ENCODE assay signal across 8 mouse cellular contexts in the genomic region with DNA sequence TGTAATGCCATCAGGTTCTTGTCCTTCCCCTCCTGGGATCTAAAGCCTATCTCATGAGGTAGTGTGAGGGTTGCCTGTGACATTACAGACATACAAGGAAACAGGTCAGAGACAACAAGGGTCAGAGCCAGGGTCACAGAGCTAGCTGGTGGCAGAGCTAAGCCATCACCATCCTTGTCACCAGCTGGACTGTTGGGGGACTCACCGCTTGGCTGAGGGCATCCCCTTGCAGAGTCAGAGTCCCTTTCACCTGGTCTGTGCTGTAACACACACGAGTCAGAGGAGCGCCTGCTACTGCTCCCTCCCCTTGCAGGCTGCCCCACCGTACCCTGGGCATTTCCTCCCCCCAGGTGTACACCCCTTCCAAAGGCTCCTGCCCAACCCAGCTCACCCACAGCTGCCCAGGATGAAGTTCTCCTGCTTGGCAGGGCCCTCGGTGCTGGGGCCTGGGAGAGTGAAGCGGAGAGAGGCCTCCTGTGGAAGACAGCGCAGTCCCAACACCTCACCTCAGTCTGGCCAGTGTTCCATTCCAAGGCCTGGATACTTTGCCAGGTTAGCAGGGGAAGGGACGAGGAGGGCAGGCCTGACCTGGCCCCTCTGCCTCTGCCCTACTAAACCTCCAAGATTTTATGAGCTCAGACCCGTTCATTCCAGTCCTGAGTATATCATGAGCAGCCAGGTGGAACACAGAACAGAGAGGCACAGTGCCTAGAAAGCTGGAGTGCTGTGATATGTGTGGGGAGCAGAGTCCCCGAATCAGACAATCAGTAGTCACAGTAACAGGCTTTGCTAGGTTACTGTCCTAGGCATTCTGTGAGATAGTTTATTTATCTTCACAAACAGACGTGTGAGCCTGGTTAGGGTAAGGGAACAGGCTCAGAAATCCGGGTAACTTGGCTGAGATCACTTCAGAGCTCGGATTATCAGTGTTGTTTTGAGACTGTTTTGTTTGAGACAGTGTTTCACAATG. TPM values are rescaled to one million over a fixed set of nuclear protein-coding genes. Genes with fewer than 3 reads are reported as not detected.
DNase-seq lines count a peak whose midpoint lies in the region; ATAC-seq and TF ChIP-seq lines count a peak whose summit lies in the region.

No protein-coding gene starts in this region.

- H3K9me3 ChIP-seq in lung, embryonic 14.5 days (ENCODE audit: low read depth, low read length): no peaks in the 10 kb centered on the region
- H3K9me3 ChIP-seq in hindbrain, embryonic 10.5 days: no peaks in the 10 kb centered on the region
- H3K9me3 ChIP-seq in limb, embryonic 14.5 days (ENCODE audit: control insufficient read depth, low read length): no peaks in the 10 kb centered on the region

- ATAC-seq in lung, embryonic 14.5 days (ENCODE audit: insufficient read depth): no peak
- ATAC-seq in limb, embryonic 14.5 days (ENCODE audit: low FRiP score, low read depth): no peak

- no peak for DNase-seq in lung, embryonic 14.5 days
- DNase-seq in lung, postnatal 36 days: no peak
- DNase-seq in c-Kit-positive CD71-positive TER-119-positive erythroid progenitor cells, embryonic 14.5 days (ENCODE audit: low spot score): peak; percentile 78
- no peak for DNase-seq in hindbrain, embryonic 10.5 days (ENCODE audit: low spot score)
- no peak for DNase-seq in limb, embryonic 14.5 days (ENCODE audit: low spot score)
- DNase-seq in spleen, postnatal 4 days (ENCODE audit: low spot score in 2 of 2): peak; percentile 20 to 63
- DNase-seq in gastrocnemius, adult 8-10 months (ENCODE audit: low spot score in 2 of 2): no peak
- no peak for DNase-seq in urinary bladder, postnatal 14 days (ENCODE audit: low spot score)

- H3K36me3 ChIP-seq in lung, embryonic 14.5 days (ENCODE audit: insufficient read depth): peaks cover 37% of the 10 kb centered on the region
- H3K36me3 ChIP-seq in hindbrain, embryonic 10.5 days: peaks cover 43% of the 10 kb centered on the region
- H3K36me3 ChIP-seq in limb, embryonic 14.5 days (ENCODE audit: control insufficient read depth, insufficient read depth, low read length): peaks cover 41% of the 10 kb centered on the region

- peak overlapping the region; percentile 65 for H3K9ac ChIP-seq in lung, embryonic 14.5 days
- H3K9ac ChIP-seq in limb, embryonic 14.5 days (ENCODE audit: low read depth, low read length, severe bottlenecking): peak overlapping the region; percentile 65

- H3K4me1 ChIP-seq in lung, embryonic 14.5 days (ENCODE audit: insufficient read depth): no peaks in the 10 kb centered on the region
- peaks cover 28% of the 10 kb centered on the region for H3K4me1 ChIP-seq in hindbrain, embryonic 10.5 days (replicated peaks)
- peaks cover 6% of the 10 kb centered on the region; the same call in 1 of the 2 replicates for H3K4me1 ChIP-seq in limb, embryonic 14.5 days (ENCODE audit: control insufficient read depth, insufficient read depth, low read length)

- no peak for TF ChIP-seq CTCF in lung, embryonic 14.5 days (IDR thresholded peaks at IDR 0.05; ENCODE audit: low read depth)

- no peak overlapping the region for H3K27ac ChIP-seq in lung, embryonic 14.5 days (ENCODE audit: low read depth)
- peak overlapping the region; percentile 88 for H3K27ac ChIP-seq in hindbrain, embryonic 10.5 days
- no peak overlapping the region for H3K27ac ChIP-seq in limb, embryonic 14.5 days (replicated peaks; ENCODE audit: low read depth, low read length)

- no peak for TF ChIP-seq POLR2A in limb, embryonic 14.5 days (IDR thresholded peaks at IDR 0.05; ENCODE audit: borderline replicate concordance, extremely low read depth, insufficient read depth, insufficient read length)

- H3K27me3 ChIP-seq in lung, embryonic 14.5 days (ENCODE audit: insufficient read depth, low read length): no peaks in the 10 kb centered on the region
- H3K27me3 ChIP-seq in hindbrain, embryonic 10.5 days (ENCODE audit: insufficient read depth, poor library complexity, severe bottlenecking): no peaks in the 10 kb centered on the region
- H3K27me3 ChIP-seq in limb, embryonic 14.5 days (ENCODE audit: control insufficient read depth, insufficient read depth, low read length): no peaks in the 10 kb centered on the region

- peak overlapping the region; percentile 68 for H3K4me3 ChIP-seq in lung, embryonic 14.5 days (ENCODE audit: low read depth, low read length)
- peak overlapping the region; percentile 77 for H3K4me3 ChIP-seq in hindbrain, embryonic 10.5 days
- peak overlapping the region; percentile 72 for H3K4me3 ChIP-seq in limb, embryonic 14.5 days (replicated peaks; ENCODE audit: low read length)

- H3K4me2 ChIP-seq in lung, embryonic 14.5 days: peak overlapping the region; percentile 73
- H3K4me2 ChIP-seq in limb, embryonic 14.5 days (replicated peaks; ENCODE audit: low read depth, low read length, severe bottlenecking): peak overlapping the region; percentile 83

- 40% methylated on average over 13 of the region's 13 CpGs for WGBS in lung, embryonic 14.5 days
- WGBS in hindbrain, embryonic 10.5 days: 60% methylated on average over 13 of the region's 13 CpGs
- WGBS in limb, embryonic 14.5 days: 47% methylated on average over 13 of the region's 13 CpGs

RNA-seq across cellular contexts. Expression of a gene that starts 1.0 kb away (rescaled TPM):
- polyA plus RNA-seq in lung, embryonic 14.5 days (2014; fragmentation: Nextera tagmentation; extraction: Ambion mirVana): 53.5 and 59.9 TPM in 2 replicates
- polyA plus RNA-seq in hindbrain, embryonic 10.5 days (2016; fragmentation: Nextera tagmentation; extraction: Ambion mirVana): 63.7 and 108 TPM in 2 replicates
- 64.5 and 81.5 TPM in 2 replicates for polyA plus RNA-seq in limb, embryonic 14.5 days (2012; rRNA removed)
- polyA plus RNA-seq in limb, embryonic 14.5 days (2014; fragmentation: Nextera tagmentation; extraction: Ambion mirVana): 50.1 and 56.7 TPM in 2 replicates
- total RNA-seq in gastrocnemius, adult 8-10 months (2022): 1 to 10 TPM; 4.4 to 7.8 (median 6.0) TPM

RNA-seq across cellular contexts. Expression of a gene that starts 5.2 kb away (rescaled TPM):
- polyA plus RNA-seq in lung, embryonic 14.5 days (2014; fragmentation: Nextera tagmentation; extraction: Ambion mirVana): 13.5 and 15.8 TPM in 2 replicates
- polyA plus RNA-seq in hindbrain, embryonic 10.5 days (2016; fragmentation: Nextera tagmentation; extraction: Ambion mirVana): 4.6 and 5.4 TPM in 2 replicates
- 2.9 and 3.5 TPM in 2 replicates for polyA plus RNA-seq in limb, embryonic 14.5 days (2012; rRNA removed)
- 4.2 and 4.5 TPM in 2 replicates for polyA plus RNA-seq in limb, embryonic 14.5 days (2014; fragmentation: Nextera tagmentation; extraction: Ambion mirVana)
- total RNA-seq in gastrocnemius, adult 8-10 months (2022): not detected

RNA-seq across cellular contexts. Expression of a gene that starts 14.7 kb away (rescaled TPM):
- polyA plus RNA-seq in lung, embryonic 14.5 days (2014; fragmentation: Nextera tagmentation; extraction: Ambion mirVana): 0.14 and 0.20 TPM in 2 replicates
- polyA plus RNA-seq in hindbrain, embryonic 10.5 days (2016; fragmentation: Nextera tagmentation; extraction: Ambion mirVana): 0.05 TPM in 1 of 2 replicates, not detected in the other
- 0.04 and 0.05 TPM in 2 replicates for polyA plus RNA-seq in limb, embryonic 14.5 days (2012; rRNA removed)
- polyA plus RNA-seq in limb, embryonic 14.5 days (2014; fragmentation: Nextera tagmentation; extraction: Ambion mirVana): not detected in 2 replicates
- not detected for total RNA-seq in gastrocnemius, adult 8-10 months (2022)

RNA-seq across cellular contexts. Expression of a gene that starts 37.3 kb away (rescaled TPM):
- 112 and 117 TPM in 2 replicates for polyA plus RNA-seq in lung, embryonic 14.5 days (2014; fragmentation: Nextera tagmentation; extraction: Ambion mirVana)
- 211 and 219 TPM in 2 replicates for polyA plus RNA-seq in hindbrain, embryonic 10.5 days (2016; fragmentation: Nextera tagmentation; extraction: Ambion mirVana)
- 121 and 127 TPM in 2 replicates for polyA plus RNA-seq in limb, embryonic 14.5 days (2012; rRNA removed)
- polyA plus RNA-seq in limb, embryonic 14.5 days (2014; fragmentation: Nextera tagmentation; extraction: Ambion mirVana): 87.9 and 102 TPM in 2 replicates
- 10 to 100 TPM; 31.2 to 34.1 (median 33.6) TPM for total RNA-seq in gastrocnemius, adult 8-10 months (2022)

RNA-seq across cellular contexts. Expression of a gene that starts 37.5 kb away (rescaled TPM):
- 27.0 and 27.3 TPM in 2 replicates for polyA plus RNA-seq in lung, embryonic 14.5 days (2014; fragmentation: Nextera tagmentation; extraction: Ambion mirVana)
- 17.8 TPM in 2 replicates for polyA plus RNA-seq in hindbrain, embryonic 10.5 days (2016; fragmentation: Nextera tagmentation; extraction: Ambion mirVana)
- 37.9 and 46.9 TPM in 2 replicates for polyA plus RNA-seq in limb, embryonic 14.5 days (2012; rRNA removed)
- 25.7 and 29.0 TPM in 2 replicates for polyA plus RNA-seq in limb, embryonic 14.5 days (2014; fragmentation: Nextera tagmentation; extraction: Ambion mirVana)
- total RNA-seq in gastrocnemius, adult 8-10 months (2022): 10 to 100 TPM; 21.9 to 25.6 (median 23.0) TPM

Comparison
In these comparisons a context has a peak if more than half of its experiments do, and no peak if none do; other contexts are left out.
1. DNase-seq: peak in c-Kit-positive CD71-positive TER-119-positive erythroid progenitor cells, embryonic 14.5 days (single experiment) and spleen, postnatal 4 days (2 of 2); none in lung, embryonic 14.5 days (single experiment), lung, postnatal 36 days (single experiment), hindbrain, embryonic 10.5 days (single experiment), limb, embryonic 14.5 days (single experiment), gastrocnemius, adult 8-10 months (0 of 2) and urinary bladder, postnatal 14 days (single experiment).
2. Peak in every context shown above with its lines, with median percentiles within 50 percentile points of each other: H3K4me3 ChIP-seq.